Mouse (Mus musculus) forebrain, embryonic 13.5 days (tissue): Measurements from ENCODE around the gene Gm20518. TPM values are rescaled to one million over a fixed set of nuclear protein-coding genes. Genes with fewer than 3 reads are reported as not detected.

ENCODE experiments used
- ATAC-seq: fragments of 200-750 bp; cut with Nextera tagmentation; 2 replicates; pipeline ENCODE4 v1.8.0; 2017
- H3K27ac ChIP-seq: fragments of 300-500 bp; sonication (generic); 2 replicates; pipeline ENCODE4 v1.5.1; 2015; ENCODE audit warnings: inconsistent platforms, mild to moderate bottlenecking, moderate library complexity
- H3K27me3 ChIP-seq: fragments of 300-500 bp; sonication (generic); 2 replicates; pipeline ENCODE4 v1.6.1; 2015; ENCODE audit warnings: mild to moderate bottlenecking, inconsistent platforms
- H3K36me3 ChIP-seq: fragments of 300-500 bp; sonication (generic); 2 replicates; pipeline ENCODE4 v1.6.1; 2015; ENCODE audit warnings: mild to moderate bottlenecking, inconsistent platforms; ENCODE audit not compliant: poor library complexity, severe bottlenecking
- H3K4me1 ChIP-seq: fragments of 300-500 bp; sonication (generic); 2 replicates; pipeline ENCODE4 v1.6.1; 2015; ENCODE audit warnings: inconsistent platforms
- H3K4me2 ChIP-seq: fragments of 300-500 bp; sonication (generic); 2 replicates; pipeline ENCODE4 v1.6.1; 2015; ENCODE audit warnings: inconsistent platforms, mild to moderate bottlenecking, moderate library complexity
- H3K4me3 ChIP-seq: fragments of 300-500 bp; sonication (generic); 2 replicates; pipeline ENCODE4 v1.5.1; 2015; ENCODE audit warnings: mild to moderate bottlenecking, inconsistent platforms
- H3K9ac ChIP-seq: fragments of 300-500 bp; sonication (generic); 2 replicates; pipeline ENCODE4 v1.6.1; 2015; ENCODE audit warnings: mild to moderate bottlenecking, inconsistent platforms
- H3K9me3 ChIP-seq: fragments of 300-500 bp; sonication (generic); replicated peaks from 2 replicates; pipeline ENCODE4 v1.6.1; 2016; ENCODE audit warnings: inconsistent platforms
- WGBS: fragments of 180-500 bp; shearing (Covaris S2); methylation state at CpG from one replicate; pipeline ENCODE4 v1.1.7; 2015; 5-methylcytosine and 5-hydroxymethylcytosine counted together
- polyA plus RNA-seq: library from polyadenylated mRNA; unstranded; fragments of >200 nt; fragmentation: Nextera tagmentation; extraction: Ambion mirVana; gene quantifications from 2 replicates; pipeline ENCODE4 v1.2.1, GENCODE M21; 2015

Gm20518 gene
- polyA plus RNA-seq, 1 experiment from 2014 or later, result 0.35 TPM

- peak within 1 kb of the TSS; percentile 88 for H3K4me3 ChIP-seq
- H3K36me3 ChIP-seq, result peaks cover 20% of the 10 kb centered on the region
- under 1% methylated on average over 47 of the region's 47 CpGs for WGBS
- peaks cover 14% of the 10 kb centered on the region for H3K27me3 ChIP-seq
- peak within 1 kb of the TSS; percentile 77 for H3K27ac ChIP-seq
- H3K4me1 ChIP-seq, result peaks cover 23% of the 10 kb centered on the region
- ATAC-seq, result peak; percentile 83
- H3K9me3 ChIP-seq, result no peaks in the 10 kb centered on the region
- H3K9ac ChIP-seq, result peak within 1 kb of the TSS; percentile 89
- H3K4me2 ChIP-seq, result peak within 1 kb of the TSS; percentile 93
Measured at GRCm38 (mm10) chr16:17928087-17928580, 36.7 kb upstream of the Gm20518 start, which contains the start of gene Slc25a1. Gene Slc25a1, minus strand, starts transcription at chr16:17928219.

- Histone ChIP-seq H3K36me3 (peaks cover 20% of the 10 kb centered on the region), H3K4me3 (peak overlapping the region; percentile 88), H3K4me1 (peaks cover 30% of the 10 kb centered on the region), H3K9ac (peak overlapping the region; percentile 89), H3K27ac (peak overlapping the region; percentile 77), H3K27me3 (peaks cover 13% of the 10 kb centered on the region), H3K9me3 (no peaks in the 10 kb centered on the region), H3K4me2 (peak overlapping the region; percentile 93)
- ATAC-seq, result peak; percentile 52
- under 1% methylated on average over 69 of the region's 72 CpGs for WGBS
Measured at GRCm38 (mm10) chr16:17927351-17928082, 36.0 kb upstream of the Gm20518 start.

- H3K27me3 ChIP-seq, result peaks cover 22% of the 10 kb centered on the region
- peaks cover 20% of the 10 kb centered on the region for H3K36me3 ChIP-seq
- WGBS, result 1% methylated on average over 14 of the region's 14 CpGs
- H3K4me2 ChIP-seq, result peak overlapping the region; percentile 98
- no peaks in the 10 kb centered on the region for H3K9me3 ChIP-seq
- H3K4me1 ChIP-seq, result peaks cover 41% of the 10 kb centered on the region
- ATAC-seq, result peak; percentile 9; the same call in 1 of the 2 replicates
- H3K27ac ChIP-seq, result peak overlapping the region; percentile 86
- H3K4me3 ChIP-seq, result peak overlapping the region; percentile 79
- peak overlapping the region; percentile 91 for H3K9ac ChIP-seq
Measured at GRCm38 (mm10) chr16:17922163-17922538, 30.7 kb upstream of the Gm20518 start.

- H3K9me3 ChIP-seq, result no peaks in the 10 kb centered on the region
- peaks cover 28% of the 10 kb centered on the region for H3K27me3 ChIP-seq
- WGBS, result 2% methylated on average over 47 of the region's 47 CpGs
Measured at GRCm38 (mm10) chr16:17921325-17922162, 30.1 kb upstream of the Gm20518 start.

GRCm38 (mm10) chr16:17920586-17920985 is 29.1 kb upstream of the Gm20518 start:
- H3K9ac ChIP-seq, result peak overlapping the region; percentile 49
- no peak overlapping the region for H3K27ac ChIP-seq
- no peaks in the 10 kb centered on the region for H3K9me3 ChIP-seq
- H3K4me3 ChIP-seq, result no peak overlapping the region
- ATAC-seq, result no peak
- peak overlapping the region; percentile 98 for H3K4me2 ChIP-seq
- WGBS, result 4% methylated on average over 20 of the region's 20 CpGs
- peaks cover 29% of the 10 kb centered on the region for H3K4me1 ChIP-seq
- peaks cover 38% of the 10 kb centered on the region for H3K27me3 ChIP-seq
- peaks cover 10% of the 10 kb centered on the region for H3K36me3 ChIP-seq

More at GRCm38 (mm10) chr16:17921325-17922162, 30.1 kb upstream of the Gm20518 start:
- H3K36me3 ChIP-seq, result peaks cover 20% of the 10 kb centered on the region
- H3K4me1 ChIP-seq, result peaks cover 35% of the 10 kb centered on the region
- H3K4me3 ChIP-seq, result peak overlapping the region; percentile 79
- H3K9ac ChIP-seq, result peak overlapping the region; percentile 91
- peak; percentile 97 for ATAC-seq
- H3K4me2 ChIP-seq, result peak overlapping the region; percentile 98
- H3K27ac ChIP-seq, result peak overlapping the region; percentile 86

GRCm38 (mm10) chr16:17914307-17915249 is 23.1 kb upstream of the Gm20518 start, which contains the start of gene Gsc2:
Gene Gsc2, minus strand, starts transcription at chr16:17915059.
- peaks cover 21% of the 10 kb centered on the region for H3K4me1 ChIP-seq
- peak within 1 kb of the TSS; percentile 57 for H3K4me2 ChIP-seq
- H3K4me3 ChIP-seq, result peak within 1 kb of the TSS; percentile 34
- H3K9ac ChIP-seq, result peak within 1 kb of the TSS; percentile 34
- WGBS, result under 1% methylated on average over 84 of the region's 106 CpGs
- H3K27me3 ChIP-seq, result peaks cover 70% of the 10 kb centered on the region
- no peaks in the 10 kb centered on the region for H3K36me3 ChIP-seq
- H3K27ac ChIP-seq, result no peak within 1 kb of the TSS
- ATAC-seq, result no peak
- H3K9me3 ChIP-seq, result no peaks in the 10 kb centered on the region

GRCm38 (mm10) chr16:17911052-17911595 is 19.7 kb upstream of the Gm20518 start, which contains the start of gene Ess2:
Gene Ess2, minus strand, starts transcription at chr16:17911348.
- Histone ChIP-seq H3K9ac (peak within 1 kb of the TSS; percentile 85), H3K27ac (peak within 1 kb of the TSS; percentile 52; the same call in 1 of the 2 replicates), H3K27me3 (peaks cover 46% of the 10 kb centered on the region), H3K4me1 (peaks cover 21% of the 10 kb centered on the region), H3K4me3 (peak within 1 kb of the TSS; percentile 78), H3K9me3 (no peaks in the 10 kb centered on the region), H3K36me3 (peaks cover 34% of the 10 kb centered on the region), H3K4me2 (peak within 1 kb of the TSS; percentile 97)
- under 1% methylated on average over 35 of the region's 35 CpGs for WGBS
- ATAC-seq, result peak; percentile 97

- H3K27me3 ChIP-seq, result 0 out of 2 replicates have a peak, but pooled peaks cover 3% of the 10 kb centered on the region
- H3K36me3 ChIP-seq, result peaks cover 52% of the 10 kb centered on the region
- H3K4me1 ChIP-seq, result no peaks in the 10 kb centered on the region
- no peaks in the 10 kb centered on the region for H3K9me3 ChIP-seq
- H3K9ac ChIP-seq, result no peak within 1 kb of the TSS
- H3K4me2 ChIP-seq, result no peak within 1 kb of the TSS
- WGBS, result 90% methylated on average over 14 of the region's 14 CpGs
- no peak within 1 kb of the TSS for H3K27ac ChIP-seq
- ATAC-seq, result no peak
- H3K4me3 ChIP-seq, result no peak within 1 kb of the TSS
Measured at GRCm38 (mm10) chr16:17898462-17898861, 7.0 kb upstream of the Gm20518 start, which contains the start of the genes Dgcr2 and Tssk2. Gene Dgcr2, minus strand, starts transcription at chr16:17898562. Gene Tssk2, plus strand, starts transcription at chr16:17898637.

GRCm38 (mm10) chr16:17896091-17896490 is 4.6 kb upstream of the Gm20518 start:
- H3K4me1 ChIP-seq, result peaks cover 10% of the 10 kb centered on the region
- H3K4me3 ChIP-seq, result no peak overlapping the region
- no peak for ATAC-seq
- H3K4me2 ChIP-seq, result no peak overlapping the region
- no peaks in the 10 kb centered on the region for H3K9me3 ChIP-seq
- 0 out of 2 replicates have a peak, but pooled peaks cover 3% of the 10 kb centered on the region for H3K27me3 ChIP-seq
- peaks cover 28% of the 10 kb centered on the region for H3K36me3 ChIP-seq
- H3K27ac ChIP-seq, result no peak overlapping the region
- no peak overlapping the region for H3K9ac ChIP-seq

- Histone ChIP-seq H3K4me1 (peaks cover 26% of the 10 kb centered on the region), H3K4me2 (no peak within 1 kb of the TSS), H3K36me3 (peaks cover 7% of the 10 kb centered on the region), H3K9ac (no peak within 1 kb of the TSS), H3K4me3 (no peak within 1 kb of the TSS), H3K27me3 (0 out of 2 replicates have a peak, but pooled peaks cover 3% of the 10 kb centered on the region), H3K9me3 (no peaks in the 10 kb centered on the region), H3K27ac (no peak within 1 kb of the TSS)
- no peak for ATAC-seq
- 91% methylated on average over 2 of the region's 2 CpGs for WGBS
Measured at GRCm38 (mm10) chr16:17893923-17894322, 2.5 kb upstream of the Gm20518 start, which contains the start of gene Tssk1. Gene Tssk1, plus strand, starts transcription at chr16:17894223.
